Mouse (Mus musculus) brain, embryonic 14.5 days (tissue): ENCODE measurements at regions not wholly inside any gene's neighbourhood (a gene's known extent, or its start where the extent isn't known, plus 50 kb on each side); places are given as distances from the start of the nearest gene placed in this dataset.

Source experiments
- CTCF ChIP-seq: fragments of 200-500 bp; IDR thresholded peaks from 2 replicates; pipeline ENCODE4 v1.5.1; 2012; ENCODE audit warnings: inconsistent platforms, mild to moderate bottlenecking, moderate library complexity, borderline replicate concordance; ENCODE audit not compliant: insufficient read depth, insufficient read length; ENCODE audit errors: extremely low read depth
- POLR2A ChIP-seq: fragments of 200-500 bp; IDR thresholded peaks from 2 replicates; pipeline ENCODE4 v1.6.1; 2012; ENCODE audit warnings: mild to moderate bottlenecking, inconsistent platforms, borderline replicate concordance; ENCODE audit not compliant: poor library complexity, insufficient read depth, insufficient read length, severe bottlenecking; ENCODE audit errors: extremely low read depth

DNA sequence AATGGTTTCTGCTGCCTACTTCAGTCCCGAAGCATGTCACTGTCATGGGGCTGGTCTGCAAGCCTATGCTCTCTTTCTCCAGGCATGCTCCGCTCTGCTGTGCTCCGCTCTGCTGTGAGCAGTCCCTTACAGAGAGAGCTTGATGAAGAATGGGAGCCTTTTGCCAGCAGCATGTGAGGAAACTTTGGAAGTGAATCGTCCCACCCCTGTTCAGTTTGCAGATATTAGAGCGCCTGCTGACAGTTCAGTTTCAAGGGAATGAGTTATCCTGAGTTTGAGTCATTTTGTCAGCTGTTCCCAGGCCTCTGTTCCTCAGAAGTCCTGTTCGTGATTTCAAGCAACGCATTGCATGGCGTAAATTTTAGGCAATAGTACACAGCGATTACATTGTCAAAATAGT lies 173.6 kb downstream of the Gm19410 start:
- TF ChIP-seq CTCF (no peak), POLR2A (no peak)
